Mouse (Mus musculus) forebrain, embryonic 12.5 days (tissue): ENCODE results near the gene Wdfy3. TPM values are rescaled to one million over a fixed set of nuclear protein-coding genes. Genes with fewer than 3 reads are reported as not detected.

Experiments
- ATAC-seq: fragments of 200-750 bp; cut with Nextera tagmentation; 2 replicates; pipeline ENCODE4 v1.8.0; 2017; ENCODE audit warnings: moderate TSS enrichment; ENCODE audit not compliant: low FRiP score
- H3K27ac ChIP-seq: fragments of 300-500 bp; sonication (generic); 2 replicates; pipeline ENCODE4 v1.5.1; 2016; ENCODE audit warnings: mild to moderate bottlenecking
- H3K27me3 ChIP-seq: fragments of 300-500 bp; sonication (generic); 2 replicates; pipeline ENCODE4 v1.6.1; 2016; ENCODE audit warnings: mild to moderate bottlenecking
- H3K36me3 ChIP-seq: fragments of 300-500 bp; sonication (generic); replicated peaks from 2 replicates; pipeline ENCODE4 v1.6.1; 2016; ENCODE audit warnings: mild to moderate bottlenecking
- H3K4me1 ChIP-seq: fragments of 300-500 bp; sonication (generic); 2 replicates; pipeline ENCODE4 v1.6.1; 2016
- H3K4me2 ChIP-seq: fragments of 300-500 bp; sonication (generic); 2 replicates; pipeline ENCODE4 v1.6.1; 2016; ENCODE audit warnings: mild to moderate bottlenecking, moderate library complexity
- H3K4me3 ChIP-seq: fragments of 300-500 bp; sonication (generic); replicated peaks from 2 replicates; pipeline ENCODE4 v1.5.1; 2016; ENCODE audit warnings: mild to moderate bottlenecking
- H3K9ac ChIP-seq: fragments of 300-500 bp; sonication (generic); 2 replicates; pipeline ENCODE4 v1.6.1; 2016; ENCODE audit warnings: mild to moderate bottlenecking
- H3K9me3 ChIP-seq: fragments of 300-500 bp; sonication (generic); 2 replicates; pipeline ENCODE4 v1.6.1; 2016
- WGBS: fragments of 180-500 bp; shearing (Covaris S2); methylation state at CpG from one replicate; pipeline ENCODE4 v1.1.7; 2016; 5-methylcytosine and 5-hydroxymethylcytosine counted together
- polyA plus RNA-seq: library from polyadenylated mRNA; unstranded; fragments of >200 nt; fragmentation: Nextera tagmentation; extraction: Ambion mirVana; gene quantifications from 2 replicates; pipeline ENCODE4 v1.2.1, GENCODE M21; 2016

Gene Wdfy3
- polyA plus RNA-seq, 1 experiment from 2014 or later, result 29.7 TPM

- Histone ChIP-seq H3K4me3 (no peak overlapping the region), H3K36me3 (peaks cover 55% of the 10 kb centered on the region), H3K4me1 (no peaks in the 10 kb centered on the region), H3K9ac (no peak overlapping the region), H3K4me2 (no peak overlapping the region), H3K27ac (no peak overlapping the region), H3K9me3 (no peaks in the 10 kb centered on the region), H3K27me3 (no peaks in the 10 kb centered on the region)
- ATAC-seq, result no peak
- WGBS, result 93% methylated on average over 8 of the region's 8 CpGs
Observed at GRCm38 (mm10) chr5:101957419-101957818, 112.3 kb downstream of the Wdfy3 start.

GRCm38 (mm10) chr5:101954393-101955340, 115.1 kb downstream of the Wdfy3 start:
- Histone ChIP-seq H3K36me3 (peaks cover 65% of the 10 kb centered on the region), H3K9me3 (no peaks in the 10 kb centered on the region), H3K4me2 (no peak overlapping the region), H3K4me1 (no peaks in the 10 kb centered on the region), H3K27me3 (no peaks in the 10 kb centered on the region), H3K9ac (no peak overlapping the region), H3K4me3 (no peak overlapping the region), H3K27ac (no peak overlapping the region)
- ATAC-seq, result no peak
- WGBS, result 92% methylated on average over 16 of the region's 16 CpGs

GRCm38 (mm10) chr5:101951918-101952317, 117.8 kb downstream of the Wdfy3 start:
- Histone ChIP-seq H3K4me2 (no peak overlapping the region), H3K9ac (no peak overlapping the region), H3K4me1 (no peaks in the 10 kb centered on the region), H3K27ac (no peak overlapping the region), H3K36me3 (peaks cover 70% of the 10 kb centered on the region), H3K9me3 (no peaks in the 10 kb centered on the region), H3K4me3 (no peak overlapping the region), H3K27me3 (no peaks in the 10 kb centered on the region)
- no peak for ATAC-seq
- 88% methylated on average over 1 of the region's 1 CpGs for WGBS

GRCm38 (mm10) chr5:101949323-101949722, 120.4 kb downstream of the Wdfy3 start:
- peaks cover 68% of the 10 kb centered on the region for H3K36me3 ChIP-seq
- ATAC-seq, result no peak

GRCm38 (mm10) chr5:101948641-101949040, 121.1 kb downstream of the Wdfy3 start:
- Histone ChIP-seq H3K9me3 (no peaks in the 10 kb centered on the region), H3K36me3 (peaks cover 74% of the 10 kb centered on the region), H3K27me3 (no peaks in the 10 kb centered on the region), H3K9ac (no peak overlapping the region), H3K4me2 (no peak overlapping the region), H3K4me3 (no peak overlapping the region), H3K4me1 (no peaks in the 10 kb centered on the region), H3K27ac (no peak overlapping the region)
- ATAC-seq, result no peak
- 91% methylated on average over 7 of the region's 7 CpGs for WGBS

More at GRCm38 (mm10) chr5:101949323-101949722, 120.4 kb downstream of the Wdfy3 start:
- Histone ChIP-seq H3K4me1 (no peaks in the 10 kb centered on the region), H3K9me3 (no peaks in the 10 kb centered on the region), H3K27ac (no peak overlapping the region), H3K4me3 (no peak overlapping the region), H3K27me3 (no peaks in the 10 kb centered on the region), H3K9ac (no peak overlapping the region), H3K4me2 (no peak overlapping the region)
- 88% methylated on average over 8 of the region's 8 CpGs for WGBS

- ATAC-seq, result no peak
- WGBS, result 90% methylated on average over 5 of the region's 5 CpGs
- Histone ChIP-seq H3K9ac (no peak overlapping the region), H3K4me2 (no peak overlapping the region), H3K4me3 (no peak overlapping the region), H3K9me3 (no peaks in the 10 kb centered on the region), H3K4me1 (no peaks in the 10 kb centered on the region), H3K27ac (no peak overlapping the region), H3K27me3 (no peaks in the 10 kb centered on the region), H3K36me3 (peaks cover 81% of the 10 kb centered on the region)
Observed at GRCm38 (mm10) chr5:101945731-101946130, 124.0 kb downstream of the Wdfy3 start.

GRCm38 (mm10) chr5:101937909-101938596, 131.7 kb downstream of the Wdfy3 start:
- ATAC-seq, result no peak
- Histone ChIP-seq H3K4me2 (no peak overlapping the region), H3K27me3 (no peaks in the 10 kb centered on the region), H3K36me3 (peaks cover 72% of the 10 kb centered on the region), H3K4me3 (no peak overlapping the region), H3K9me3 (no peaks in the 10 kb centered on the region), H3K4me1 (no peaks in the 10 kb centered on the region), H3K9ac (no peak overlapping the region), H3K27ac (no peak overlapping the region)
- 95% methylated on average over 13 of the region's 13 CpGs for WGBS

GRCm38 (mm10) chr5:101937362-101937761, 132.4 kb downstream of the Wdfy3 start:
- Histone ChIP-seq H3K36me3 (peaks cover 65% of the 10 kb centered on the region), H3K27ac (no peak overlapping the region), H3K4me3 (no peak overlapping the region), H3K9me3 (no peaks in the 10 kb centered on the region), H3K4me1 (no peaks in the 10 kb centered on the region), H3K4me2 (no peak overlapping the region), H3K9ac (no peak overlapping the region), H3K27me3 (no peaks in the 10 kb centered on the region)
- WGBS, result 92% methylated on average over 21 of the region's 21 CpGs
- ATAC-seq, result no peak

- Histone ChIP-seq H3K9me3 (no peaks in the 10 kb centered on the region), H3K27me3 (no peaks in the 10 kb centered on the region), H3K4me2 (no peak overlapping the region), H3K36me3 (peaks cover 57% of the 10 kb centered on the region), H3K4me1 (no peaks in the 10 kb centered on the region), H3K4me3 (no peak overlapping the region), H3K9ac (no peak overlapping the region), H3K27ac (no peak overlapping the region)
- WGBS, result 84% methylated on average over 16 of the region's 16 CpGs
- ATAC-seq, result peak; percentile 56; the same call in 1 of the 2 replicates
Observed at GRCm38 (mm10) chr5:101935893-101936292, 133.8 kb downstream of the Wdfy3 start.

- ATAC-seq, result no peak
- no peak overlapping the region for H3K9ac ChIP-seq
- peaks cover 57% of the 10 kb centered on the region for H3K36me3 ChIP-seq
- WGBS, result 91% methylated on average over 7 of the region's 7 CpGs
- no peak overlapping the region for H3K27ac ChIP-seq
- no peak overlapping the region for H3K4me2 ChIP-seq
- H3K4me1 ChIP-seq, result no peaks in the 10 kb centered on the region
- no peak overlapping the region for H3K4me3 ChIP-seq
- no peaks in the 10 kb centered on the region for H3K27me3 ChIP-seq
- no peaks in the 10 kb centered on the region for H3K9me3 ChIP-seq
Observed at GRCm38 (mm10) chr5:101934629-101935028, 135.1 kb downstream of the Wdfy3 start.

GRCm38 (mm10) chr5:101932971-101933810, 136.5 kb downstream of the Wdfy3 start:
- Histone ChIP-seq H3K4me3 (no peak overlapping the region), H3K27me3 (no peaks in the 10 kb centered on the region), H3K4me2 (no peak overlapping the region), H3K4me1 (no peaks in the 10 kb centered on the region), H3K36me3 (peaks cover 66% of the 10 kb centered on the region), H3K27ac (no peak overlapping the region), H3K9me3 (no peaks in the 10 kb centered on the region), H3K9ac (no peak overlapping the region)
- 72% methylated on average over 15 of the region's 15 CpGs for WGBS
- no peak for ATAC-seq

- H3K27me3 ChIP-seq, result no peaks in the 10 kb centered on the region
- WGBS, result 71% methylated on average over 4 of the region's 4 CpGs
- H3K36me3 ChIP-seq, result peaks cover 61% of the 10 kb centered on the region
- H3K9ac ChIP-seq, result no peak overlapping the region
- no peak overlapping the region for H3K27ac ChIP-seq
- H3K4me2 ChIP-seq, result no peak overlapping the region
- ATAC-seq, result no peak
- H3K4me1 ChIP-seq, result no peaks in the 10 kb centered on the region
- no peaks in the 10 kb centered on the region for H3K9me3 ChIP-seq
- H3K4me3 ChIP-seq, result no peak overlapping the region
Observed at GRCm38 (mm10) chr5:101931997-101932396, 137.7 kb downstream of the Wdfy3 start.
